Mouse (Mus musculus) cortical plate, adult 2 months (tissue): ENCODE results near the gene Ifrd1. TPM values are rescaled to one million over a fixed set of nuclear protein-coding genes. Genes with fewer than 3 reads are reported as not detected.
"Not testable (repeated sequence)": the region's sequence is repeated elsewhere in the genome, so short reads cannot be mapped to it uniquely, and the experiment has no call there.

ENCODE experiments used
- H3K27ac ChIP-seq: fragments of 200-500 bp; 2 replicates; pipeline ENCODE4 v1.5.1; 2012; ENCODE audit warnings: low read length, control low read depth, inconsistent platforms; ENCODE audit not compliant: insufficient read depth
- H3K4me1 ChIP-seq: fragments of 200-500 bp; 2 replicates; pipeline ENCODE4 v1.6.1; 2011; ENCODE audit warnings: low read length; ENCODE audit not compliant: control insufficient read depth, insufficient read depth
- H3K4me3 ChIP-seq: fragments of 200-500 bp; 2 replicates; pipeline ENCODE4 v1.5.1; 2011; ENCODE audit warnings: mild to moderate bottlenecking, low read length, control low read depth; ENCODE audit not compliant: insufficient read depth
- CTCF ChIP-seq: fragments of 200-500 bp; IDR thresholded peaks from 2 replicates; pipeline ENCODE4 v1.5.1; 2011; ENCODE audit warnings: mild to moderate bottlenecking, control low read depth, low read length; ENCODE audit not compliant: insufficient read depth; ENCODE audit errors: extremely low read depth
- POLR2A ChIP-seq: fragments of 200-500 bp; IDR thresholded peaks from 2 replicates; pipeline ENCODE4 v1.6.1; 2011; ENCODE audit warnings: mild to moderate bottlenecking, low read length, control low read depth; ENCODE audit not compliant: insufficient read depth; ENCODE audit errors: extremely low read depth
- polyA plus RNA-seq: library from polyadenylated mRNA; depleted of rRNA; stranded (reverse); fragments of >200 nt; gene quantifications from 2 replicates; pipeline ENCODE4 v1.2.3, GENCODE M21; 2012

The Ifrd1 gene
- polyA plus RNA-seq, 1 experiment = 69.2 TPM

GRCm38 (mm10) chr12:40258462-40259000 lies 10.2 kb upstream of the Ifrd1 start:
- TF ChIP-seq CTCF (no peak), POLR2A (no peak)
- H3K27ac ChIP-seq = no peak overlapping the region
- no peaks in the 10 kb centered on the region for H3K4me1 ChIP-seq
- no peak overlapping the region for H3K4me3 ChIP-seq

- H3K4me1 ChIP-seq = no peaks in the 10 kb centered on the region
- peak; percentile 97 for TF ChIP-seq CTCF
- no peak for TF ChIP-seq POLR2A
- no peak overlapping the region for H3K27ac ChIP-seq
- no peak overlapping the region for H3K4me3 ChIP-seq
These were observed 8.9 kb upstream of the Ifrd1 start for GRCm38 (mm10) chr12:40257226-40257625.

- Histone ChIP-seq H3K27ac (no peak overlapping the region), H3K4me1 (no peaks in the 10 kb centered on the region), H3K4me3 (no peak overlapping the region)
- no peak for TF ChIP-seq POLR2A
- TF ChIP-seq CTCF = no peak
These were observed 8.2 kb upstream of the Ifrd1 start for GRCm38 (mm10) chr12:40256543-40256942.

- no peak overlapping the region for H3K4me3 ChIP-seq
- no peaks in the 10 kb centered on the region for H3K4me1 ChIP-seq
- no peak overlapping the region for H3K27ac ChIP-seq
- no peak for TF ChIP-seq CTCF
- no peak for TF ChIP-seq POLR2A
These were observed 7.7 kb upstream of the Ifrd1 start for GRCm38 (mm10) chr12:40256033-40256432.

- H3K4me3 ChIP-seq, H3K27ac ChIP-seq, H3K4me1 ChIP-seq: not testable (repeated sequence)
These were observed 7.0 kb upstream of the Ifrd1 start for GRCm38 (mm10) chr12:40255310-40255709.

GRCm38 (mm10) chr12:40254729-40255128 lies 6.4 kb upstream of the Ifrd1 start:
- Histone ChIP-seq H3K4me1 (no peaks in the 10 kb centered on the region), H3K4me3 (no peak overlapping the region), H3K27ac (no peak overlapping the region)
- TF ChIP-seq POLR2A (no peak), CTCF (no peak)

GRCm38 (mm10) chr12:40253241-40253640 lies 4.9 kb upstream of the Ifrd1 start:
- Histone ChIP-seq H3K27ac (no peak overlapping the region), H3K4me3 (no peak overlapping the region), H3K4me1 (no peaks in the 10 kb centered on the region)
- TF ChIP-seq POLR2A (no peak), CTCF (no peak)

- Histone ChIP-seq H3K27ac (no peak overlapping the region), H3K4me3 (no peak overlapping the region), H3K4me1 (no peaks in the 10 kb centered on the region)
- TF ChIP-seq POLR2A (no peak), CTCF (no peak)
These were observed 2.0 kb upstream of the Ifrd1 start for GRCm38 (mm10) chr12:40250256-40250655.

- peaks cover 2% of the 10 kb centered on the region; the same call in 1 of the 2 replicates for H3K4me1 ChIP-seq
- no peak overlapping the region for H3K4me3 ChIP-seq
- no peak overlapping the region for H3K27ac ChIP-seq
- TF ChIP-seq CTCF = no peak
- no peak for TF ChIP-seq POLR2A
These were observed 328 bp downstream of the Ifrd1 start for GRCm38 (mm10) chr12:40247976-40248375.

GRCm38 (mm10) chr12:40247384-40247783 lies 920 bp downstream of the Ifrd1 start:
- no peak for TF ChIP-seq POLR2A
- TF ChIP-seq CTCF = no peak
- Histone ChIP-seq H3K27ac (no peak overlapping the region), H3K4me3 (no peak overlapping the region)

GRCm38 (mm10) chr12:40245434-40245970 lies 2.8 kb downstream of the Ifrd1 start:
- peaks cover 2% of the 10 kb centered on the region; the same call in 1 of the 2 replicates for H3K4me1 ChIP-seq
- H3K4me3 ChIP-seq = no peak overlapping the region
- TF ChIP-seq CTCF (no peak), POLR2A (no peak)
- H3K27ac ChIP-seq = no peak overlapping the region

More at GRCm38 (mm10) chr12:40247384-40247783, 920 bp downstream of the Ifrd1 start:
- peaks cover 2% of the 10 kb centered on the region; the same call in 1 of the 2 replicates for H3K4me1 ChIP-seq
